Mouse (Mus musculus) forebrain, embryonic 12.5 days (tissue): ENCODE results near the gene Rasa3. TPM values are rescaled to one million over a fixed set of nuclear protein-coding genes. Genes with fewer than 3 reads are reported as not detected.

Experiments
- ATAC-seq: fragments of 200-750 bp; cut with Nextera tagmentation; 2 replicates; pipeline ENCODE4 v1.8.0; 2017; ENCODE audit warnings: moderate TSS enrichment; ENCODE audit not compliant: low FRiP score
- H3K27ac ChIP-seq: fragments of 300-500 bp; sonication (generic); 2 replicates; pipeline ENCODE4 v1.5.1; 2016; ENCODE audit warnings: mild to moderate bottlenecking
- H3K27me3 ChIP-seq: fragments of 300-500 bp; sonication (generic); 2 replicates; pipeline ENCODE4 v1.6.1; 2016; ENCODE audit warnings: mild to moderate bottlenecking
- H3K36me3 ChIP-seq: fragments of 300-500 bp; sonication (generic); replicated peaks from 2 replicates; pipeline ENCODE4 v1.6.1; 2016; ENCODE audit warnings: mild to moderate bottlenecking
- H3K4me1 ChIP-seq: fragments of 300-500 bp; sonication (generic); 2 replicates; pipeline ENCODE4 v1.6.1; 2016
- H3K4me2 ChIP-seq: fragments of 300-500 bp; sonication (generic); 2 replicates; pipeline ENCODE4 v1.6.1; 2016; ENCODE audit warnings: mild to moderate bottlenecking, moderate library complexity
- H3K4me3 ChIP-seq: fragments of 300-500 bp; sonication (generic); replicated peaks from 2 replicates; pipeline ENCODE4 v1.5.1; 2016; ENCODE audit warnings: mild to moderate bottlenecking
- H3K9ac ChIP-seq: fragments of 300-500 bp; sonication (generic); 2 replicates; pipeline ENCODE4 v1.6.1; 2016; ENCODE audit warnings: mild to moderate bottlenecking
- H3K9me3 ChIP-seq: fragments of 300-500 bp; sonication (generic); 2 replicates; pipeline ENCODE4 v1.6.1; 2016
- WGBS: fragments of 180-500 bp; shearing (Covaris S2); methylation state at CpG from one replicate; pipeline ENCODE4 v1.1.7; 2016; 5-methylcytosine and 5-hydroxymethylcytosine counted together
- polyA plus RNA-seq: library from polyadenylated mRNA; unstranded; fragments of >200 nt; fragmentation: Nextera tagmentation; extraction: Ambion mirVana; gene quantifications from 2 replicates; pipeline ENCODE4 v1.2.1, GENCODE M21; 2016

Rasa3 gene
- polyA plus RNA-seq, 1 experiment from 2014 or later = 24.6 TPM

DNA sequence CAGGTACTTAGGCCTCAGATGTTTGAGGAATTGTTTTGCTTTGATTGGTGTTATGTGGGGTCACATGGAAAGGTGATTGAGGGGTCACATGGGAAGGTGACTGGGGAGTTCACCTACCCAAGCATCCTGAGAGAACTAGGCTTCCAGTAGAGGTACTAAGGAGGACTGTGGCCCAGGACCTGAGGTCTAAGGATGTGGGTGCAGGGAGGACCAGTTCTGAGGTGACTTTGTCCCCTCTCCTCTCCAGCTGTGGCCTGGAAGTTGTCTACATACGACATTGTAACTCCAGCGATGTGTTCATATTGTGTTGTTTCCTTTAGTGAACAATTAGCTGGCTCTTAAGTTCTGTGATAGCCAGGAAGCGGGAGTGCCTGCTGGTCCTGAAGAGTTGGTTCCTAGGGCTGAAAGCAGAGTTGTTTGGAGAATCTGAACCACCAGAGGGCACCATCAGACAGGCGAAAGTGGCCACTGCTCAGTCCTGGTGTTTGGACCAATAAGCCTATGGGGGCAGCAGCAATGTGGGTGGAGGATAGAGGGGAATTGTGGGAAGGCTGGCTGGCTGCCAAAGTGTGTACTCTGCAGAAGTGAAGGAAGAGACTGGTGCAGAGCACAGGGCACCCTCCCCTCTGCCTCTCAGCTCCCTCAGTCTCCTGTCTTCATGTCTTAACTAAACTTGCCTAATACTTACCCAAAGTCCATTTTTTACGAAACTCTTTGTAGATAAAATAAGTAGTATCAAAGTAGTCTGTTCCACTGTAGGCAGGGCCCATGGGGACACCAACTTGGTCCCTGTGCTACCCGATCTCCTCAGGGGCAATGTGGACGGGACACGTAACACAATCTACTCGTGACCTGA, 126.5 kb downstream of the Rasa3 start:
- H3K27me3 ChIP-seq = no peaks in the 10 kb centered on the region
- no peak overlapping the region for H3K9ac ChIP-seq
- no peaks in the 10 kb centered on the region for H3K36me3 ChIP-seq
- WGBS = 63% methylated on average over 9 of the region's 9 CpGs
- H3K9me3 ChIP-seq = no peaks in the 10 kb centered on the region
- no peak overlapping the region for H3K27ac ChIP-seq
- H3K4me2 ChIP-seq = no peak overlapping the region
- no peak overlapping the region for H3K4me3 ChIP-seq
- H3K4me1 ChIP-seq = 0 out of 2 replicates have a peak, but pooled peaks cover 4% of the 10 kb centered on the region
- peak; percentile 94 for ATAC-seq

GRCm38 (mm10) chr8:13548831-13549230, 128.6 kb downstream of the Rasa3 start:
- Histone ChIP-seq H3K4me3 (no peak overlapping the region), H3K4me2 (no peak overlapping the region), H3K9me3 (peaks cover 8% of the 10 kb centered on the region; the same call in 1 of the 2 replicates), H3K27me3 (no peaks in the 10 kb centered on the region), H3K9ac (no peak overlapping the region), H3K36me3 (no peaks in the 10 kb centered on the region), H3K4me1 (0 out of 2 replicates have a peak, but pooled peaks cover 4% of the 10 kb centered on the region), H3K27ac (no peak overlapping the region)
- ATAC-seq = no peak
- 58% methylated on average over 9 of the region's 9 CpGs for WGBS

- Histone ChIP-seq H3K36me3 (no peaks in the 10 kb centered on the region), H3K27me3 (no peaks in the 10 kb centered on the region), H3K4me1 (0 out of 2 replicates have a peak, but pooled peaks cover 4% of the 10 kb centered on the region), H3K4me3 (no peak overlapping the region), H3K4me2 (no peak overlapping the region), H3K9ac (no peak overlapping the region), H3K9me3 (peaks cover 10% of the 10 kb centered on the region; the same call in 1 of the 2 replicates), H3K27ac (no peak overlapping the region)
- ATAC-seq = no peak
- 55% methylated on average over 4 of the region's 4 CpGs for WGBS
These were observed 129.2 kb downstream of the Rasa3 start for GRCm38 (mm10) chr8:13548235-13548634.

DNA sequence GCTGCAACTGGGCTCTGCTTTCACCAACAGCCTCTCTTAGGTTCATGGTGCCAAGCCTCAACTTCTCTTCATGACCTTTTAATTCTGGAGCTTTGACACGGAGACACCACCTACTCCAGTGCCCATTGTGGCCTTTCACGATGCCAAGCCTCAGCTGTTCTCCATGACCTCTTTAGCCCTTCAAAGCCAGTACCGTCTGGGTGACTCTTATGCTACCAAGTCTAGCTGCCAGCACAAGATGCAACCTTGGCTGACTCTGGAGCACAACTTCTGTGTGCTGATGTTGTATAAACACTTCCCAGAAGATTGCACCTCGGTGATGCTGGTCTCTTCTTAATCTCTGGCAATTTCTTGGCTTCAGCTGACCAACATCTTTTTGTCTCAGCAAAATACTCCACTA, 131.0 kb downstream of the Rasa3 start:
- no peak for ATAC-seq
- Histone ChIP-seq H3K9ac (no peak overlapping the region), H3K9me3 (peaks cover 10% of the 10 kb centered on the region; the same call in 1 of the 2 replicates), H3K27me3 (no peaks in the 10 kb centered on the region), H3K27ac (no peak overlapping the region), H3K4me1 (0 out of 2 replicates have a peak, but pooled peaks cover 4% of the 10 kb centered on the region), H3K4me3 (no peak overlapping the region), H3K4me2 (no peak overlapping the region), H3K36me3 (no peaks in the 10 kb centered on the region)
- 90% methylated on average over 4 of the region's 4 CpGs for WGBS

GRCm38 (mm10) chr8:13541526-13541925, 135.9 kb downstream of the Rasa3 start:
- no peak overlapping the region for H3K4me2 ChIP-seq
- H3K4me1 ChIP-seq = no peaks in the 10 kb centered on the region
- no peak for ATAC-seq
- no peaks in the 10 kb centered on the region for H3K36me3 ChIP-seq
- H3K27me3 ChIP-seq = no peaks in the 10 kb centered on the region
- H3K4me3 ChIP-seq = no peak overlapping the region
- WGBS = 74% methylated on average over 5 of the region's 5 CpGs
- H3K9ac ChIP-seq = no peak overlapping the region
- peaks cover 10% of the 10 kb centered on the region; the same call in 1 of the 2 replicates for H3K9me3 ChIP-seq
- no peak overlapping the region for H3K27ac ChIP-seq

DNA sequence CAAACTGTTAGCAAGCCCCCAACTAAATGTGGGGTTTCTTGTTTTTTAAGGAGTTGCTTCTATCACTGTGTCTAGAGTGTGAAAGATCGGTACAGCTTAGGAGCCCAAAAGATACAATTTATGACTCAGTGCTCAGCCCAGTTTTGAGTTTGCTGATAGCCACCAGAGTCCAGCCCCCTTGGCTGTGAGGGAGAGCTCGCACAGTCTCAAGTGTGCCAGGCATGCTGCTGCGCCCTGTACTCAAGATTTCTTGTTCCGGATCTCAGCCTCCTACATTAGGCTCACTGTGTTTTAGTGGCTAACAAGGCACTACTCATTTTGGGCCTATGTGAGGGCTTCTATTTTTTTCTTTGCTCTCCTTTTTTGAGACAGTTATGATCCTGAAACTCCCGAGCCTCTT, 137.3 kb downstream of the Rasa3 start:
- WGBS = 85% methylated on average over 5 of the region's 5 CpGs
- Histone ChIP-seq H3K4me3 (no peak overlapping the region), H3K9ac (no peak overlapping the region), H3K4me2 (no peak overlapping the region), H3K27me3 (no peaks in the 10 kb centered on the region), H3K4me1 (no peaks in the 10 kb centered on the region), H3K36me3 (no peaks in the 10 kb centered on the region), H3K27ac (no peak overlapping the region), H3K9me3 (peaks cover 6% of the 10 kb centered on the region; the same call in 1 of the 2 replicates)
- ATAC-seq = no peak

GRCm38 (mm10) chr8:13538821-13539220, 138.6 kb downstream of the Rasa3 start:
- no peaks in the 10 kb centered on the region for H3K4me1 ChIP-seq
- no peaks in the 10 kb centered on the region for H3K27me3 ChIP-seq
- H3K9me3 ChIP-seq = 0 out of 2 replicates have a peak, but pooled peaks cover 3% of the 10 kb centered on the region
- H3K4me2 ChIP-seq = no peak overlapping the region
- no peak overlapping the region for H3K4me3 ChIP-seq
- no peaks in the 10 kb centered on the region for H3K36me3 ChIP-seq
- H3K27ac ChIP-seq = no peak overlapping the region
- WGBS = 72% methylated on average over 6 of the region's 6 CpGs
- ATAC-seq = no peak
- no peak overlapping the region for H3K9ac ChIP-seq

- H3K4me1 ChIP-seq = peaks cover under 1% of the 10 kb centered on the region; the same call in 1 of the 2 replicates
- H3K4me3 ChIP-seq = no peak overlapping the region
- H3K9me3 ChIP-seq = no peaks in the 10 kb centered on the region
- H3K27me3 ChIP-seq = no peaks in the 10 kb centered on the region
- H3K9ac ChIP-seq = no peak overlapping the region
- ATAC-seq = no peak
- H3K36me3 ChIP-seq = no peaks in the 10 kb centered on the region
- no peak overlapping the region for H3K27ac ChIP-seq
- 51% methylated on average over 2 of the region's 2 CpGs for WGBS
- no peak overlapping the region for H3K4me2 ChIP-seq
These were observed 140.3 kb downstream of the Rasa3 start for GRCm38 (mm10) chr8:13537102-13537501.

DNA sequence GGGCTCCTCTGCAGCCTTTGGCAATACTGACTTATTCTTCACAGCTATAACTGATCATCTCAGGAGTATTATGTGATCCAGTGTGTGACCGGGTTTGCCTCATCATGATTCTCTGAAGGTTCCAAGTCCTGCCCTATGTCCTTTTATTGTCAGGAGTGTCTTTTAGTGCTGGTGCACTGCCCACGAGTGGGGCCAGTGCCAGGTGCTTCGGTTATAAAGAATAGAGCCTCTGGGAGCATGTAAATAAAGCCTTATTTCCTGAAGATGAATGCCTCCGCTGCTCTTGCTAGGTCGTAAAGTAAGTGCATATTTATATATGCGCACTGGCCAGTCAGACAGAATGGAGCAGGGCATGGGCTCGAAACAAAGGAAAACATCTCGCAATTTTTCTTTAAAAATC, 144.3 kb downstream of the Rasa3 start:
- WGBS = 81% methylated on average over 8 of the region's 8 CpGs
- Histone ChIP-seq H3K36me3 (no peaks in the 10 kb centered on the region), H3K27ac (no peak overlapping the region), H3K4me1 (peaks cover 16% of the 10 kb centered on the region), H3K27me3 (peaks cover 3% of the 10 kb centered on the region; the same call in 1 of the 2 replicates), H3K9me3 (no peaks in the 10 kb centered on the region), H3K4me3 (no peak overlapping the region), H3K9ac (no peak overlapping the region), H3K4me2 (no peak overlapping the region)
- ATAC-seq = no peak

DNA sequence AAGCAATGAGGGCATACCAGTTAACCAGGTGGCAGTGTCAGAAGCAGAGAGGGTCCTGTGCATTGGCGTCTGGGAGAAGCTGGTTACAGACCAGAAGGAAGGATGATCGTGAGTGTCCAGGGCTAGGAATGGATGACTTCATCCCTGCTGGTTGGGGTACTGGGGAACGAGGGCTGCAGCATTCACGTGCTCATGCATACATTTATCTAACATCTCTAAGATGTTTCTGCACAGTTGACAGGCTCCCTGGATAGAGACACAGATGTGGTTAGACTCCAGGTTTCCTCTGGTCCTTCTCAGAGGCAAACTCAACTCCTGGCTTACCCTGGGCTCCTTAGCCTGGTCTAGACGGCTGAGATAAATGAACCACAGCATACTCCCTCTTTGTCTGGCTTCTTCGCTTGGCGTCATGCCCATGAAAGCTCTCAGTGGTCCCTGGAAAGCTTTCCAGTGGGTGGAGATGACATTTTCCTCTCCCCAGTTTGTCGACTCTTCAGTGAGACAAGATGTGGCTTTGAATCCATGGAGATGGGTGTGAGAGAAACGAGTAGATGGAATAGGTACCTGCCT, 145.7 kb downstream of the Rasa3 start:
- peaks cover 16% of the 10 kb centered on the region for H3K4me1 ChIP-seq
- 0 out of 2 replicates have a peak overlapping the region, but pooled peaks have one; percentile 25 for H3K27ac ChIP-seq
- whole genome bisulfite sequencing = 87% methylated on average over 9 of the region's 9 CpGs
- no peak overlapping the region for H3K4me2 ChIP-seq
- H3K27me3 ChIP-seq = peaks cover 3% of the 10 kb centered on the region; the same call in 1 of the 2 replicates
- no peaks in the 10 kb centered on the region for H3K9me3 ChIP-seq
- no peaks in the 10 kb centered on the region for H3K36me3 ChIP-seq
- H3K4me3 ChIP-seq = no peak overlapping the region
- H3K9ac ChIP-seq = no peak overlapping the region
- no peak for ATAC-seq

DNA sequence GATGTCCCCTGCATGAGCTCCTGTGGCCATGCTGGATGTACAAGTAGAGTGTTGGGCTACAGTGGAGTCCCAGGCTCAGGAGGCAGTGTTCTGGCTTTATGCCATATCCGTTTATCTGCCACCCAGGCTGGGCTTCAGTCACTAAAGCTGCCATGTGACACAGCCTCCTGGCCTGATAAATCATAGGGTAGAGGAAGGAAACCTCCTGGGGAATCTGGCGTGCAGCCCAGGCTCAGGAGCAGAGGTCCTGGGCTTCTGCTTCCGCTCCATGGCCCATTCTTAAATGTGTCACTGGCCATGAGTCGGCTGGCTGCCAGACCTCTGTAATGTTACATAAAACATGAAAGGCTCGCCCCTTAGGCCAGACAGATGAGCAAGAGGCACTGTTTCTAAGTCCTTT, 146.5 kb downstream of the Rasa3 start:
- WGBS = 63% methylated on average over 5 of the region's 5 CpGs
- Histone ChIP-seq H3K9ac (no peak overlapping the region), H3K9me3 (no peaks in the 10 kb centered on the region), H3K4me1 (peaks cover 16% of the 10 kb centered on the region), H3K4me3 (no peak overlapping the region), H3K36me3 (no peaks in the 10 kb centered on the region), H3K4me2 (no peak overlapping the region), H3K27me3 (peaks cover 3% of the 10 kb centered on the region; the same call in 1 of the 2 replicates), H3K27ac (no peak overlapping the region)
- ATAC-seq = no peak

DNA sequence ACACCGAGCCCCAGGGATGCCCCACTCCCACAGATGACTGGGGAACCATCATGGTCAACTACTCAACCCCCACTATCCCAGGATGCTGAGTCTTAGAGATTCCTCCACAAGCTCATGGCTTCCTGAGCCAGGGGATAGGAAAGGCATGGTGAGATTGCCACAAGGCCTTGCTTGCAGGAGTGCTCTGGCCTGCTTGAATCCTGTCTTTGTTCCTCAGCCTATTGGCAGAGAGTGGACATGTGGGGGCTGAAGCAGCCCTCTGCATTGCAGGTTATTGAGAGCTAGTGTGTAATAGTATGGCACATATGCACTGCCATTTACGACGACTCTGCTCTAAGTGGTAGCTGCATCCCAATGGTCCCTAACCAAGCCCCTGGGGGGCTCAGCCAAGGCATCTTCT, 147.0 kb downstream of the Rasa3 start:
- Histone ChIP-seq H3K9ac (no peak overlapping the region), H3K27ac (no peak overlapping the region), H3K27me3 (peaks cover 3% of the 10 kb centered on the region; the same call in 1 of the 2 replicates), H3K4me2 (no peak overlapping the region), H3K9me3 (no peaks in the 10 kb centered on the region), H3K36me3 (no peaks in the 10 kb centered on the region), H3K4me3 (no peak overlapping the region), H3K4me1 (peaks cover 16% of the 10 kb centered on the region)
- 85% methylated on average over 3 of the region's 3 CpGs for WGBS
- no peak for ATAC-seq
